Mouse (Mus musculus) liver (tissue): ENCODE data around the gene Fam107a.
A peak's percentile ranks its signal among the peaks of the same experiment; 100 is the strongest.

Experiments
- DNase-seq: peaks from one replicate; pipeline ENCODE4 v3.0.0-alpha.2; 2020; ENCODE audit warnings: mixed read lengths

Gene Fam107a

DNA sequence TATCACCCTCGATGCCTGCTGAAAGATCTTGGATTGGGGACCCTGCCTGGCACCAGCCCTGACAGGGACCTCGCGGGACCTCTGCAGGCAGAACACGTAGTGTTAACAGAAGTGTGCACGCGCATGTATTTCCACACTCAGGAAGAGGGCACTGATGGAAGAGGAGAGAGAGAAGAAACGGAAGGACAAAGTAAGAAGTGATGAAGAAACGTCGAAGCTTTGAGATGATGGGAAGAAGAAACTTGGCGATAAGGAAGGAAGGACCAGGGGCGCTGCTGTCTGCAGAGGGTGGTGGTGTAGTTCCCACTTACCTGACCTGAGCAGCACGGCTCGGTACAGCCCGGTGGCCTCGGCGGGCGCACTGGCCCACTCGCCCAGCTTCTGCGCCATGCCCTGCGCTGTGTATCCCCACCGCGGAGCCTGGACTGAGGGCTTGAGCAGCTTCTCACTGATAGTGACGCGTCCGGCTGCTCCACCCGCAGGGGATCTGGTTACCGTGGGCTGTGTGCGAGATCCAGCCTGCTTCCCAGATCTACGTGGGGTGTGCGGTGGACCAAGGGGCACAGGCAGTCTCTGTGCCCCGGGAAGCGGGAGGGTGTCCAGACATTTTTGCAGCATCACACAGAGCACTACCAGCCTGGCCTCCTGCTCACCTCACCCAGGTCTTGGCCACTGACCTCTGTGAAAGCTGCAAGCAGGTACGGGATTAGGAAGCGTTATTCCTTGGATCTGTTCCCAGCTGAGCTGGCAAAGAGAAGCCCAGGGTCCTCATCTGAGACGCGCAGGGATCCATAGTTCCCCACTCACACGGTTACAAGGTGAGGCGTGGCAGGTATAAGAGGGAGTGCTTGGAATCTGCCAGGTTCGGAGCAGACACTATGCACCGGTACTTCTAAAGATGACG is at the start of gene Fam107a:
Fam107a (minus strand) TSS at position 830 of the 904 bp plus-strand sequence.
- no peak for DNase-seq

DNA sequence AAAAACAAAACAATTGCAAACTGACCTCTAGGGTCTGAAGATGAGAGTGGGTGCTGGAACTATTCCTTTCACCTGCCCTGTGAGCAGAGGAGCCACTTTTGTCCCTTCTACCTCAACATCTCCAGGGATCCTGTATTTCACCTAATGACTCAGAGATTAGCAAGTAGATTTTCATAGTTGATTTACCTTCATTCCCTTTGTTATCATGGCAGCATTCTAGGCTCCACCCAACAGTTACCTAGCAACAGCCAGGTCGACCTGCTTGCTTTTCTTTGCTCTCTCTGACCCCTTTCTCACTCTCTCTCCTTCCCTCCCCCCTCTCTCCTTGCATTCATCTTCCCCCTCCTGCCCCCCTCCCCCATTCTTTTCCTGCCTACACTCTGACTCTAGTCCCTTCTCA is 49.3 kb upstream of the Fam107a start:
- DNase-seq, result no peak

DNA sequence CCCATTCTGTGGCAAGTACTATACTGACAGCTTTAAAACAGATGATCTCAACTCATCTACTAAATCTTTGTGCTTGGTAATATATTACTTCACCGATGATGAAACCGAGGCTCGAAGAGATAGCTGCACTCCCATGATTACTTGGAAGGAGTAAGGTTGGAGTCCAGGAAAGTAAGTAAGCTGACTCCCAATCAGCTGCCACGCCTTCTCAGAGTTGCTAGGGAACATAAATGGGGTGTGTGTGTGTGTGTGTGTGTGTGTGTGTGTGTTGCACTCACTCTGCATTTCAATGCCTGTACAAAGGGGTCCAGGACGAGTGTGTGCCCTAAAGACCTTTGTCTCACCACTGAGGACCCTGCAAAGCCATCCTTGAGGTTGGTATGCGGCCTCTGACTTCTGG is 48.0 kb upstream of the Fam107a start:
- DNase-seq, result no peak

DNA sequence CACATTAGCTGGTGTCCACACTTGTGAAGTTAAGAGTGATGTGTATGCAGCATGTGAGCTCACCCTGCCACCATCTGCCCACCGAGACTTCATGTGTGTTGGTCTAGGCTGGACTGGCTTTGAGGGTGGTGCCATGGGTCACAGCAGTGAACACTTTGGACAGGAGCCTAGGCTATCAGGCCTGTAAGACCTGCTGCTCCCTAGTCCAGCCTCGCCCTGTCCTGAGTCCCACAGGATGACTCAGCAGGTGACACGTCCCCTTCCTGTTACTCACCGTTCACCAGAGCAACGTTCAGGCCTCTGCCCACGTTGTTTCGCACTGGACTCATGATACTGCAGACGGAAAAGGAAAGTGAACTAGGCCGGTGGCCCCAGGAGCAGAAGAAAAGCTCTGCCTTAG is 39.0 kb upstream of the Fam107a start:
- no peak for DNase-seq

DNA sequence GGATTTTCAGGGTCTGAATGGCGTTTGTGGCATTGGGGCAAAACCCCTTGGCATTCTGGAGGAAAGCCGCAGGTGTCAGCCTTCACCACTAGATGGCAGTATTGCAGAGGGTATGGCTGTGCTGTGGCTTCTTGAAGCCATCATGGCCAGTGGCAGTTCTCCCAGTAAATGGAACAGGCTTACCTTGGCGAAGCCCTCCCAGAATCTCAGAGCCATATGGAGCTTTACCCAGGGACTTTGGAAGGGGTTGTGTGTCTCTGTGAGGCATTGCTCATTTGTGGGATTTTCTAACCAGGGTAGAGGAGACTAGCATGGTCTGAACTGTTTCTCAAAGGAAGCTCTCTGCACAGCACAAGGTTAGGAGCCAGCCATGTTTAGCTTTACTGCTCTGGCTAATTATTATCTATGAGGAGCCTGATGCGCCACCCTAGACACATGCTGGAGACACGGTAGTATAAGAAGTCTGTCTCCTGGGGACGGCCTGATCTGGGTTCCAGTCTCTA is 38.2 kb upstream of the Fam107a start:
- peak; percentile 67 for DNase-seq

DNA sequence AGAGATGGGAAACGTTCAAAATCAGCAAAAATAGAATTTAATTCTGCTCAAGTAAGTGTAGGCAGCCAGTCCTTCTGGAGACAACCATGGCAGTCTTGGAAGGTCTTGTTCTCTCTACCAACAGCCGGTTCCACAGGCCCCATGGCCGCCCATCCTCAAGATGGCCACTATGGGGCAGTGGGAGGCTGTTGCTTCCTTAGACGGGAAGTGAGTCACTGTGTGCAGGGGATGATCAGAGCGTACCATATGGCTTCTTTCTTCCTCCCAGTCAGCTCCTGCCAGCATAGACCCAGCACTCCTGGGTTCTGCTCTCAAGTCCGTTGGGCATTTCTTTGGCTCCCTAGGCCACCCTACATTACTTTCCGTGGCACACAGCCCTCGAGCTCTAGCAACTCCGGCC is 31.1 kb upstream of the Fam107a start:
- no peak for DNase-seq

DNA sequence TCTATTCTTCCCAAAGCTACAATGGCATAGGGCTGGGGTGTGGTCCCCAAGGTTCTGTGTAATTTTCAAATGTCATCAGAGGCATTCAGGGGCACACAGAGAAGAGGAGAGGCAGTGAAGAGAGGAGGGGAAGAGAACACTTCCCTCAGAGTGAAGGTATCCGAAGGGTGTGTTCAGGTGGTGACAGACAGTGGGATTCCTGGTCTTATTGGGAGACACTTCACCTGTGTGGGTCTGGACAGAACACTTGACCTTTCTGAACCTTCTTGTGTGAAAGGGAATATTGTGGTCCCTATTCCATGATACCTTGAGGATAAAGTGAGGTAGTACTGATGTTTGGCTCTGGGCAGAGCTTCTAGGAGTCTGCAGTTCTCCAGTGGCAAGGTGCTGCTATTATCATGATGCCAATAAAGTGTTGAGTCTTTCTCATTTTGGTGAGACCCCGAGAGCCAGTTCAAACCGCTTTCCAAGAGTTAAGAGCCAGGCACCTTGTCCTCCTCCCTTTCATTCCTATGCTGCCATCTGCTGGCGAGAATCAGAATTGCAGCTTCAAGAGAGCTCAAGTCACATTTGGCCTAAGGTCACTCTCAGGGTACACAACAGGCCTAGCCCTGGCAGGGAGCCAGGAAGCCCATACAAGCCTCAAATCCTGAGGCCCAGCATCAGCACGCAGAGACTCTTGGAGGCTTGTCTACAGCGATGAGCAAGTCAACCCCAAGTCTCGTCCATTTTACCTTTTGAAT is 28.6 kb upstream of the Fam107a start:
- peak; percentile 82 for DNase-seq

DNA sequence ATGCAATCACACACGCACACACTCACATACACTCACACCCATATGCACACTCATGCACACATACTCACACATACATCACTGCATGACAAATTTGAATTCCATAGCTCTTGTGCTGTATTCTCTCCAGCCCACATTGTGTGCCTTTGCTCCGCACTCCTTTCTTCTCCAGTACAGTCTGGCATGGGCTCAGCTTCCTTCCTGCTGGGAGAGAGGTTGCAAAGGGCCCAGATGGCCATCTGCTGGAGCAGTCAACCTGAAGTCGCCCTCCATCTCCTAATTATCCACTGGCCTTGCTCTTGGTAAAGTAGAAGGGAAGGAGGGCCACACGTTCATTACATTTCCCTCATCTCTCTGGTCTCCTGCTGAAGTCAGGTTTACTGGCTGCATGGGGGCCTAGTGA is 27.7 kb upstream of the Fam107a start:
- no peak for DNase-seq

DNA sequence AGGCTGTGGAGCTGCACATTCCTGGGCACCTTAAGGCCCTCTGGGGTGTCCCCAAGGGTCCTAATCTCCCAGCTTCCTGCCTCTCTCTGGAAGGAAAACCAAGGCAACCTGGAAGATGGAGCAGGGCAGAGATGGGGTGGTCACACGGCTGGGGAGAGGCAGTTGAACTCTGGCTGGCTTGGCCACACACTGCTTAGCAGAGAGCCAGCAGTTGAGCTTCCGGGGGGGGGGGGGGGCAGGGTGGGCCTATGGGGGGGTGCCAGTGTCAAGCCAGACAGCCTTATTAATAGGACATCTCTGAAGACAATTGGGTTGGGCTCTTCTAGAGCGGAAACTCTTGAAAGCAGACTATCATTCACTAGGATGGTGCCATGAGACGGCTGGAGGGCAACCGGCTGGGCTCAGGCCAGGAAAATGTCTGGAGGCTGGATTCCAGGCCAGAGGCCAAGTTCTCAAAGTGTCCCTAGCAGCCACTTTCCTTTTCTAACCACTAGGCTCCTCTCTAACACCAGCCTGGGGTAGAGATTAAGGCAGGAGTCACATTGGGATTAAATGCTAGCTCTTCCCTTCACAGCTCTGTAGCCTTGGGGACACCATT is 24.8 kb upstream of the Fam107a start:
- DNase-seq, result no peak

DNA sequence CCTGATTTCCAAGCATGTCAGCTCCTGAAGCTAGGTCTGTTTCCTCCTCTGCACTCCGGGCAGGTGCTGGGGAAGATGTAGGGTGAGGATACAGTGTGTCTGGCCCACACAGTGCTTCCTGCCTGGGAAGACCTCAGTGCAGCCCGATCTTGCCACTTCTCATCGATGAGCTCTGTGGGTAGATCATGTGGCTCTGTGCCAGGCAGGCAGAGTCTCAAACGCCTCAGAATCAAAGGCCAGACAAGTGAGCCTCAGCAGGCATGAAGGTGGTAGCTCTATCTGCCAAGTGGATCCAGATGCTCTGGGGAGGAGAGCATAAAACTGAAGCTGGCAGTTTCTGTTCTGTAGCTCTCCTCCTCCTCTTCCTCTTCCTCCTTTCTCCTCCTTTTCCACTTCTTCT is 22.4 kb upstream of the Fam107a start:
- no peak for DNase-seq

DNA sequence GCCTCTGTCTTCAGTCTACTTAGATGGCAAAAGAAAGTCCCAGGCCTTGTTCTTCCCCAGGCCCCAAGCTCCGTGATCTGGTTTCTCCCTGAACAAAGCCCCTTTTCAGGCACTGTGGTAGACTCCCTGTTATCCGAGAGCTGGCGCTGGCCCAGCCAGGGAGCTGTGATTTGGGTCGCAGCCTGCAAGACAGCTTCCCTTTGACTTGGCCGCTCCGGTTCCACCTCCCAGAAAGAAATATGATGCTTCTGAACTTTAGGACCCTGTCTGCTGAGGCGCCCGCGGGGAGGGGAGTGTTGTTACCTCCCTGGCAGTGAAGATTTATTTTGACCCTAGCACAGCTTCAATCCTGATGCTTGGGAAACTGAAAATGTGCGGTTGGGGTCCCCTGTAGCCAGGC is 18.1 kb upstream of the Fam107a start:
- peak; percentile 23 for DNase-seq

DNA sequence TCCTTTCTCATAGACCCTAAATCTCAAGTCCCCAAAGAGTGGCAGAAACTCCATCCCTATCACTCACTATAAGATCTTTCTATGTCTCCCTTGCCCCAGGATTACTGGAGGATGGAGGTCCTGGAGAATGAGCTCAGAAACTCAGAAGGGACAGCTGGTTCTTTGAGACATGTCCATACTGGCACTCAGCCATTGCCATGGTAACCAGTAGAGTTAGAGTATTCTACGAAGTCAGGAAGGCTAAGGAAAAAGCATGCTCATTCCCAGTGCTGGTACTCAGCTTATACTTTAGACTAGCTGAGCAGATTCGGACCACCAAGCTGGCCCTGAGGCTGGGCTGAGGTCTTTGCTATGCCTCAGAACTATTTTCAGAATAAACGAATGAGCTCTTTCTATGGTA is 16.7 kb upstream of the Fam107a start:
- no peak for DNase-seq

DNA sequence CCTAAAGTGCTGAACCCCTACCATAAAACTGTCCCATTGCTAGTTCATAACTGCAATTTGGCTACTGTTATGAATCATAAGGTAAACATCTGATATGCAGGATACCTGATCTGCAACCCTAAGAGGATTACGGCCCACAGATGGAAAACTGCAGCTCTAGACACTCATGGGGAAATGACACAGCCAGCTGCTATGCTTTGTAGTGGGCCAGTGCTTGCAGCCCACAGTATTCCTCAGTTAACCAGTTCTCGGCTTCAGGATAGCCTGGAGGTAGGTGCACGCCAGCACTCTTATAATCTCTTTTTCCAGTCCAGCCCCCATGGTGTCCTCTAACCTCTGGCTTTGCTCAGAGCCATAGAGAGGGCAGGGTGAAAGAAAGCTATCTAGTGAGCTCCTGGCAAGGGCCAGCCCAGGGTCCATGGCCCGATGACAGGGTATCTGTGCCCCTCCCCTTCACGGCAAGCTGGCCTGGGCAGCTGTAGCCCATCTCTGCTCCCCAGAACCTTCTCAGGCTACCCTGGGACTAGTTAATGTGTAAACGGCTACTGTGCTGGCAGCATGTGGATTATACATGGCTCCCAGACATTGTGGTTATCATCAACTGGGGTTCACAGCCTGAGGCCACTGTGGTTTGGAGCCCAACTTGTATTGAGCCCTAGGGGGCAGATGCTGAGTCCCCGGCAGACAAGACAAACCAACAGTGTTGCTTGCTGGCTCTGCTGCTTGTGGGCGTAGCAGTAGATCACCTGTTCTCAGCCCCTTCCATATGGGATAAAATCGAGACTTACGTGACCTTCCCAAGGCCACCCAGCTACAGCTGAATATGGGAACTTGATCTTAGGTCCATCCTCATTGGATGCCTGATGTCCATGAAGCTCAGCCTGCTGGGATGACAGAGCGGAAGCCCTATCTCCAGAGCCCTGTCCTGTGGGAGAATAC is 14.8 kb upstream of the Fam107a start:
- no peak for DNase-seq

DNA sequence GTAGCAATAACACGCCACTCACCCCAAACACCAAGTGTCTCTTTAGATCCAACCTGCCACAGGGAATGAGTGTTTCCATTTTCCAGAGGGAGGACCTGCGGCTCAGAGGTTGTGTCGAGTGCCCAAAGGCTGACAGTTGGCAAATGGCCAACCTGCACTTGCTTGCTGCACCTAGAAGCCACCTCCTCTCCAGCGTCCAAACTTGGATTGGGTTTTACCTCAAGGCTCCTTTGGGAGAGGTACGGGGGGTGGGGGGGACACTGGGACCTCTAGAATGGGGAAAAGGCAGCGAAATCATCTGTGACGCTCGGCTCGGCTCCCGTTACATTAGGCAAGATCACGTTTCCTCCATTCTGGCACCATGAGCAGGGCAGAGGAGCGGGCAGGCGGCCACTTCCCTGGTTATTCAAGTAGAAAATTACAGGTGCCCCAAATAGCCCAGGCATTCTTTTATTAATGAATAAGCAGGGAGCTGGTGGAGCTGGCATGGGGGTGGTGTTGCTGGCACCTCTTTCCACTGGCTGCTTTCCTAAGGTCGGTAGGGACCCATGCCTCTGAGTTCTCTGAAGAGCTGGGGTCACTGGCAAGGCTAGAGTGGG is 13.6 kb upstream of the Fam107a start:
- no peak for DNase-seq

DNA sequence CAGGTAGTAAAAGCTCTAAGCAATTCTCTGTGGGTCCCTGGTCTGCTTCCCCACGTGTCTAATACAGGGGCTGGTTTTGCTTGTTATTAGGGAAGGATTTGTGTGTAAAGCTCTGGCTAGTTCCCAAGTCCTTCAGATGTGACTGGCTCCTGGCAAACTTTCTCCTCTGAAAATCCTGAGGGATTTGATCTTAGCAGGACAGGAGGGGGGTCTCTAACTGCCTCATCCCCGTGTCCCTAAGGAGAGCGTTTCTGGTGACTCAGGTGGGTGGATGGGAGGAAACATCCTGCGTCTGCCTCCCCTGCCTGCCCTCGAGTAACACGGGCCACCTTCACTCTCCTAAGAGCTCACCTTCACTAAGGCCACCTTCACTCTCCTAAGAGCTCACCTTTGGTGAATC is 12.6 kb upstream of the Fam107a start:
- DNase-seq, result no peak

DNA sequence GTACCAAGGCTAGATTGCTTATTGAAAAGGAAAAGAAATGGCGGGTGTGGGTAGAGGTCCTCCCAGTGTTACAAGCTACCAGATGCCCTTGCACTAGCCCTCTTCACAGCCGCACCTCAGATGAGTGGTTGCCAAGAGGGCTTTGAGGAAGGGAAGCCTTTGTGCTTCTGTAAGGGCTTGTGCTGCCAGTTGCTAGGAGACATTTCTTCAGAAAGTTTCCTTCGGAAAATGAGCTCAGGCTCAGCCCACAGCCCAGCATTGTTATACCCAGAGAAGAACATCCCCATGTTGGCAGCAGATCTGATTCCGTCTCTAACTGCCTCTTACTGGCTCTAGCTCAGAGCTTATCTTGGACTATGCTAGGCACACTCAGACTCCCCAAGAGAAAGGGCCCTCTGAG is 11.7 kb upstream of the Fam107a start:
- DNase-seq, result no peak

DNA sequence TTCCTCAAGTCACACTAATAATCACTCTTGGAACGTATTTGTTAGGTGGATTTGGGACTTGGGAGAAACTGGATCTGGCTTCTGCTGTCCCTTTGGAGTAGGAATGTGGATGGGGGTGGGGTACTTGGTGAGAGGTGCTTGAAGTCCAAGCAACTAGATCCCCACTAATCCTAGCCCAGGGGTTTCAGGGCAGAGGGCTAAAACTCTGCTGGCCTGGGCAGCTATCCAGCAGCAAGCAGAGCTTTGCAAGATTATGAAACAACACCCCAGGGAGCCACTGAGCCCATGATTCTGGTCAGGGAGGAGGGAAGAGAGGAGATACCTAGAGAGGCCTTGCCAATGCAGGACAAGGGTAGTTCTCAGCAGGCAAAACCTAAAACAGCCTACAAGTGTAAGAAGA is 9.5 kb upstream of the Fam107a start:
- no peak for DNase-seq

DNA sequence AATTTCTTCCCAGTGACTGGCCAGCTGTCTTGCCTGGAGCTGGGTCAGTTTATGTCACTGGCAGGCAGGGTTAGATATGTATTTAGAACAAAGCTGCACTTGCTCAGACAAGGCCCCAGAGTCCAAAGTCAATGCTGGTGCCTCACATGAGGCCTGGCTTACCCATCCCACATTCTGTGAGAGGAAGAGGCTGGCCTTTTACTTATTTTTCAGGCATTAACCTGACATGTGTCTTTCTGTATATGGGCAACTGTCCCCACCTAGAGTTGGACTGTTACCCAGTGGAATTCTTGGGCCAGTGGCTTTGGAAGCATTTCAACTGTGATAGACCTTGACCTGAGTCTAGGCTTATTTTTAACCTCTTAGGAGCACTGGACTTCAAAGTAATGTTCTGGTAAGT is 9.1 kb upstream of the Fam107a start:
- DNase-seq, result no peak

DNA sequence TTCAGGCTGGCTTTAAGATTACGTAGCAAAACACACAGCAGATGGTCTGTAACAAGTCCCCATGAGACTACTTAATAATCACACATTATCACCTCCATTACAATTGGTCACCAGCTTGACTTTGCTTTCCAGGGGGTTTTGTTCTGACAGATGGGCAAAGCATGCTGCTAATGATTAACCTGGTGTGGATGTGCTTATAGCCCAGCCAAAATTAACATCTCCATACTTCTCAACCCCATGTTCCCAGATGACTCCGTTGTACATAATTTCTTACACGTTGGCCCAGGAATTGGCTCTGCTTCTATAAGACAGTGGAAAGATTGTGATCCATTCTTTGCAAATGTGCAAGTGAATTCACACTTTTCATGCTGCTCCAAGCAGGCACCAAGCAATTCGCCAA is 7.9 kb upstream of the Fam107a start:
- DNase-seq, result no peak

DNA sequence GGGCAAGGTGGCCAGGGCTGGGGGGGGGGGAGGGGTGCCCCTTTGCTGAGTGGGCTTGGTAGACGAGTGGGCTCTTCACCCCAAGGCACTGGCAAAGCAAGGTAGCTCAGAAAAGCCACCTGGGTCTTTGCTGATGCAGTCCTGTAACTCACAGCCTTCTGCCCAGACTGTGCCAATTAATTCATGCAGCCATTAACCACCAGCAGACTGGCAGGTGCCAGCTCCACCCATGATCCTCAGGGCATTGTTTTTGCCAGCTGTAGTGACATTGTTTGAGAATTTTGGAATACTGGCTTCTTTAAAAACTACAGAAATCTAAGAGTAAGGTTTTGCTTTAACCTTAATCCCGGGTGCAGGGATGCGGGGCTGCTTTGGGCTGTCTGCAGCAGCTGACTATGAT is 2.7 kb upstream of the Fam107a start:
- no peak for DNase-seq

DNA sequence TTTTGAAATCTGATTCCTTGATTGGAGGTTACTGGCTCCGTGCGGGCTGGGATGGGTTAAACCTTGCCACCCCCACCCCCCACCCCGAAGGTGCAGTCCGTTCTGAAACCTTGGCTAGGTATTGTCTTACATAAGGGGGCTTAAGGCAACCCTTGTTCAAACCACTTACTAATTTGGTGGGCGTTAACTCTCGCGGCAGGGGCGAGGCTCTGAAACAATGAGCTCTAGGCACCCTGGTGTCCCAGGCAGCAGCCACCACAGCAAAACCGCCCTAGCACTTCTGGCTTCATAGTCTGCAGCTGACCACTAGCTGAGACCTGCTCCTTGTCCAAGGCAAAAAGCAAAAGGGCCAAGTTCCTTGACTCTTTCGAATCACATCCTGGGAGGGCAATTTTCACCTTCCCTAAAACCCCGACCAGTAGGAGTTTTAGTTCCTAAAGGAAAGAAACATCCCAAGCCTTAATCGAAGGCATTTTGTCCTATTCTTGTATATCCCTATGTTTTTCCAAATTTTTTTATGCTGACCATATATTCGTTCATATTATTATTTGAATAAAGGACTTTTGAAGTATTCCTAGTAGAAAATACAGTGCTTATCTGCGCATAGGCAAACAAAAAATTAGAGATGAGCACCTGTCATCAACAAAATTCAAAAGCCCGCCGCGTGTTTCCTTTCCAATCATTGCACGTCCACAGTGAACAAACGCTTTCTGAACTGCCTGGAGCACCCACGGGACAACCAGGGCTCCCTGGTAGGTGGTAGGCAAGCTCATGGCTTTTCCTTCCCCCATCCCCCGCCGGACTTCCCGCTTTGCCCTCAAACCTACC is 1.2 kb downstream of the Fam107a start:
- DNase-seq, result no peak
